Mouse (Mus musculus) testis, postnatal 10 days (tissue): Measurements from ENCODE around the gene Txnrd1.
A peak's percentile ranks its signal among the peaks of the same experiment; 100 is the strongest.

Source experiments
- DNase-seq: peaks from one replicate; pipeline ENCODE4 v3.0.0; 2021; ENCODE audit warnings: low spot score

Txnrd1 gene

DNA sequence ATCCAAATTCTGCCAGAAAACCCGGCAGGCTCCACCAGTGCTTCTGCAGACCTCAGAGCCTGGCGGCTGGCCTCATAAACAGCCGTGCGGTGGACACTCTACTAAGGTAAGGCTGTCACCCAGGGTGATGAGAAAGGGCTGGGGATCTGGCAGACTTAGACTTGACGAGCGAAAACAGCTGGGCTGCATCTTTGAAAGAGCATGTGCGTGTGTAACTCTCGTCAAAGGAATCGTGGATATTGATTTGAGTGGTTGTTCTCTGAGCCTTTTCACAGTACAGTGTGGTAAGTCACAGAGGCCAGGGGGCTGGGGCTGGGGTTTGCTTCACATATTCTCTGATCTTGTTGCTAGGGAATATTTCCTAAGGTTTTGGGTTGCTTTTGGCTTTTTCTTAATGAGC is at the start of gene Txnrd1:
Txnrd1 (plus strand) TSS at position 26 of the 400 bp plus-strand sequence.
- DNase-seq, result no peak

DNA sequence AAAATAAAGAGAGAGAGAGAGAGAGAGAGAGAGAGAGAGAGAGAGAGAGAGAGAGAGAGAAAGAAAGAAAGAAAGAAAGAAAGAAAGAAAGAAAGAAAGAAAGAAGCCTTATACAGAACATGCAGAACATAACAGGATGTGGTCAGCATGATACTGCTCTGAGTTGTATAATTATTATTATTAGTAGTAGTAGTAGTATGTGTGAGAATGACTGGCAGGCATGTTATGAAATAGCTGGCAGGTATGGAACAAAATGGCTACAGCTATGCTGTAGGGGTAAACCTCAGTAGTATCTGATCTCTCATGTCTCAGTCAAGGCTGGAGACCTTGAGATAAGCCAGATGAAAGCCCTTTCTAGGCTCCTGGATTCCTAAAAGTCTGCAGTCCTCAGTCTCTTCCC is 44.6 kb upstream of the Txnrd1 start:
- DNase-seq, result no peak

DNA sequence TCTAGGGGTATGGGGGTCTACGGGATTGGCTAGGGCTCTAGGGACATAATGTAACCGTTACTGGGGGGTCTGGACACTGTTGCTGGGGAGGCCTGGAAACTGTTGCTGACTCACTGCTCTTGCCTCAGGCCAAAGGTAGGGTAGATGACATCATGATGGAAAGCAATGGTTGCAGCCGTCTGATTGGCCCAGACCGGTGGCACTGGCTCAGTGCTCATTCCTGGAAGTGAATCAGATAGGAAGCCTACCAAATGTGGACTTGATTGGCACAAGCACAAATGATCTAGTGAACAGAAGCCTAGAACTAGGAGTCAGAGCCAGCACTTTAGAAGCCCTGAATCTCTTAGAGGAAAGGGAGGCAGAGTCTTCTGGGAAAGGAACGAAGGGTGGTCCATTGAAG is 43.2 kb upstream of the Txnrd1 start:
- no peak for DNase-seq

DNA sequence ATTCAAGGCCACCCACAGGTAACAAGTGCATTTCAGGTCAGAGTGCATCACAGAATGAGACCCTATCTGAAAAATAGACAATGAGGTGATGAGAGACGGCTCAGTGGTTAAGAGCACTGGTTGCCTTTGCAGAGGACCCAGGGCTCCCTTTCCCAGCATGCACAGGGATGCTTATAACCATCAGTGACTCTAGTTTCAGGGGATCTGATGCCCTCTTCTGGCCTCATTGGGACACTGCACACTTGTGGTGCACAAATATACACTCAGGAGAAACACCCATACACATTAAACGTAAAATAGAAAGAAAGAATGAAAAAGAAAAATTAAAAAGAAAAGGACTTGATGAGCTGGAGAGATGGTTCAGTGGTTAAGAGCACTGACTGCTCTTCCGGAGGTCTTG is 42.0 kb upstream of the Txnrd1 start:
- DNase-seq, result no peak

DNA sequence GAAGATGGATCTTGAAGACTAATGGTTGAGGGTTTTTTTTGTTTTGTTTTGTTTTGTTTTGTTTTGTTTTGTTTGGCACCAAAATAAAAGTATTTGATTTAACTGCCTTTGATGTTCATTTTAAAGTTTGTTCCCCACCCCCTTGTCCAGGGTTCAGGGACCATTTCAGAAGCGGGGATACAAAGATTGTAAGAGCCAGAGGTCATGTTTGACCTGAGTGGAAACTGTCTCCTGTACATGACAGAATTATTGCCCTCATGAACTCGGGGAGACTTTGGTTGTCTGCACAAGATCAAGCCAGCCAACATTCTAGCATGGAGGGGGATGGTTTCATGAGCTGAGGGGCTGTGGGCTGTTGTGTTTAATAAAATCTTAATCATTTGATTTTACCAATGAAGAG is 41.4 kb upstream of the Txnrd1 start:
- DNase-seq, result no peak

DNA sequence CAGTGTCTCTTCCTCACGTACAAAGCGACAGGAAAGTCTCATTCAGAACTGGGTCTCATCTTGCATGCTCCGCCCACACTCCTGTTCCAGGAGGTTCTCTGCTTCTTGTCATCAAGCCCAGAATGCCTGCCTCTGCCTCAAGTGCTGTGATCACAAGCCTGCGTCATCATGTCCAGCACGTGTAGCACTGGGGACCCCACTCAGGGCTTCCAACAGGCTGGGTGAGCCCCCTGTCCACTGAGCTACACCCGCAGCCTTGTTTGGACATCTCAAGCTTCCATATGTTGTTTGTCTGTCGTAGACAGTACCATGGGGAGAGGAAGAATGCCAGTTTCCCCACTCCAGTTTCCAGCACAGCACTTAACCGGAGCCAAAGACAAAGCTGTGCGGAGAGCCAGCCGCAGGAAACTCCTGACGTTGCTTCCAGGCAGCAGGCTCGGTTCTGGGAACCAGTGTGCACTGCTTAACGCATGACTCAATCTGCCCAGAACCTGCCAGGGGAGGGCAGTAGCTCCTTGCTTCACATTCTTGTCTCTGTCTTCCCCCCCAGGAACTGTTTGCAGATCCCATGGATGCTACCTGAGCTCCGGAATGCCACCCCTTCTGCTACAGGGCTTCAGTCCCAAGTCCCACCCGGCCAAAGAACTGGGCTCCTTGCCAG is 38.5 kb upstream of the Txnrd1 start:
- DNase-seq, result peak; percentile 54

DNA sequence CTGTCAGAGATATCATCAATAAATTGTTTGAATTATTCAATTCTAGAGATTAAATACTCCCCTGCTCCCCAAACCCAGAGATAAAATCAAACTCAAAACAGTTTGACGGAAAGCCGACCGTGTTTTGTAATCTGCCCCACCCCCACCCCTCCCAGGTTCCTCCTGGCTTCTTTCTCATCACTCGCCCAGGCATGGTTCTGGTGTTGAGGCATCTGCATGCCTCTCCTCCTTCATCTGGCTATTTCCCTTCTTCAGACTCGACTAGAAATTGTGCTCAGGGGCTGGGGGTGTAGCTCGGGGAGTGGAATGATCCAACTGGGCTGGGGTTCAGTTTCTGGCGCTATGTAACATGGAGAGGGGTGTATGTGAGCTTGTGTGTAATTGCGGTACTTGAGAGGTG is 38.0 kb upstream of the Txnrd1 start:
- DNase-seq, result no peak

DNA sequence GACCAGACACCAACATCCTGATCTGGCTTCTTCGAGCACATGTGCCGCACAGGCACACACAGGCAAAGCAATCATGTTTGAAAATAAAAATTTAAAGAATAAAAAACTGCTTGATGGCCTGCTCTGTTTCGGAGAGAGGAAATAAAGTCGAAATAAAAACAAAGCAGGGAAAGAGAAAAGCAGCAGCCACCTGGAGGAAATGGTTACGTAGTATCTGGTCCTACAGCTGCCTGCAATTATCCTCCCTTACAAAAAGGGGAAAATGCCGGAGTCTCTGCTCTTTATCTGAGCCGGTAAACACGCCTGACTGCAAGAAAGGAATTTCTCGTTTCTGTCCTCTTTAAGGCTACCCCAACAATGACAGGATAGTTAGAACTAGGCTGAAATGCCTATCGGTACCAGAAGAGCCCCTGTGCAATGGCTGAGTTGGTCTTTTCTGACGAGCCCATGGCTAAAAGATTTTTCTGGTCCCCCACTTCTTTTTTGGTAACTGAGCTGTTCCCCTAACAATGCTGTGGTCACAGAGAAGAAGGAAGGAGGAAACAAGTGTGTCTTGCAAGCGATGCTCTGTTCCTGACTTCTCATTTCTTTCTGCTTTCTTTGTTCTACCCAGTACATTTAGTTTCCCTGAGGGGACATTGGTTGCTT is 37.2 kb upstream of the Txnrd1 start:
- no peak for DNase-seq

DNA sequence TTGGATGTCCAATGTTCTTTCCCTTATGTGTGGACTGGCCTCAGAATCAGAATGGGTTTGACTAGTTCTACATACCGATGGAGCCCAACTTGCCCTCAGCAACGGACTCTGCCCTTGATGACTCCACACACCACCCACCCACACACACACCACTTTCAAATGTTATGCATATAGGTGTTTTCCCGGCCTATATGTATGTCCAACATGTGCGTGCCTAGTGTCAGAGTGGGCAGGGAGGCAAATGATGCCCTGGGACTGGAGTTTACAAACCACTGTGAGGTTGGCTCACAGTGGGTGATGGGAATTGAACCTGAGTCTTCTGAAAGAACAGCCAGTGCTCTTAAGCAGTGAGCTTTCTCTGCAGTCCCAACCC is 36.6 kb upstream of the Txnrd1 start:
- no peak for DNase-seq

DNA sequence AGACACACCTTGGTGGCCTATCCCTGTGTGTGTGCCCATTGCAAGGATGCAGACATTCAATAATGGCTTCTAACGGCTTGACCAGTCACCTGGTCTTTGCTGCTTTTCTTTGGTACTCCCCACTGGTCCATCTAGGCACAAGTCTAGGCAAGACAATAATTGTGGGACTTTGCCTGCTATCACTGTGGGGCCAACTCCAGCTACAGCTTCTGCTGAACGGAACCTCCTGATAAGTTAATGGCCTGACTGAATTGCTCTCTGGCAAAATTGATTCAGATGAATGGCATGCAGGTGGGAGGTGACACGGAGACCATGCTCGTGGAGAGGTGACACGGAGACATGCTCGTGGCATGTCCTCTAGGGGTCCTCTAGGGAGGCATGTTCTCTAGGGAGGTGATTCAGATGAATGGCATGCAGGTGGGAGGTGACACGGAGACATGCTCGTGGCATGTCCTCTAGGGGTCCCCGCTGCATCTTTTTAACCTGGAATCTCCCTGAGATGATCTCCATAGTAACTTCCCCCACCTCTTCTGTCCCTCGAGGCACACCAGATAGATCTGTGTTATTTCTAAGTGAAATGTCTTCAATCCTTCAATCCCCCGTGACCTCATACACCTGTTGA is 35.3 kb upstream of the Txnrd1 start:
- DNase-seq, result no peak

DNA sequence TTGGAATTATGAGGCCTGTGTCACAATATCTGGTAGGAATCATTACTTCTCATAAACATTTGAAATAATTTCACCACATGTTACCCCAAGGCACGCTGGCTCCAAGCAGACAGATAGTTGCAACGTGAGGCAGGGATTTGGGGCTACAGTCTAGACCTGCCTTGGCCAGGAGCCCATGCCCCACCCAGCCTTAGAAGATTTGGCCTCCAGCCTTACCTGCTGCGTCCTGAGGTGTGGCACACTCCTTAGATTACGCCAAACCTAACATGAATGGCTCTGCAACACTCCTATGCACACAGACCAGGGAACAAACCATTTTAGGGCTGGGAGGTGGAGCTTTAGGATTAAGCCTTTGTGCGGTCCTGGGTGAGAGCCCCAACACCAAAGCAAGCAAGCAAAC is 33.7 kb upstream of the Txnrd1 start:
- DNase-seq, result no peak

DNA sequence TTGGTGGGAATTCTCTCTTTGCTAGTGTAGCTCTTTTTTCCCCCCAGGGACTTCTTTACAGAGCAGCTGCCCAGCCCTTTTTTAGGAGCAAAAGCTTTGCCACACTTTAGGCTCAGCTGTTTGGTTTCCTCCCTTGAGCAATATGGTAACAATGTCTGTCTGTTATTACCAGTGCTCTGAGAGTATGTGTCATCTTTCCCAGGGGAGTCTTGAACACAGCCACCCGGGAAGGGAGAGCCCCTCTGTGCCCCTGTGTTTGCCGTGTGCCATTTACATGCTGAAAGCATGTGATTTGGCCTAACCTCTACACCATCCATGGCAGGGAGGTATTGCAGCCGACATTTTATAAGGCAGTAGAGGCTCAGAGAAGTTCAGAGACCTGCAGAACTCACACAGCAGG is 29.4 kb upstream of the Txnrd1 start:
- DNase-seq, result no peak

DNA sequence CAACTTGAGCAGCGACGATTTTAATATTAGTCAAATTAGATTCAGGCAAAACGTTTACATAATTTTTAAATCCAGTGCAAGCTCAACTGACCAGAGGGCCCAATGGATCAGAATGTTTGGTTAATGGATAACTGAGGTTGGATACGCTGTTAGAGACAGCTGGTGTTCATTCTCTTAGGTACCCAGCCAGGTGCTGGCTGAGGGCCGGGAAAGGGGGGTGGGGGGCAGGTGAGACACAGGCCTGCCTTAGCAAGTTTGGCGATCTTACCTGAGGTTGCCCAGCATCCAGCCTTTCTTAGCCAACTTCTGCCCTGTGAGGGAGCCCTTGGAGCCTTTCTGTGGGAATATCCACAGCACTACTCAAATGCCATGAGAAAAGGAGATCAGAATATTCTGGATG is 28.6 kb upstream of the Txnrd1 start:
- no peak for DNase-seq

DNA sequence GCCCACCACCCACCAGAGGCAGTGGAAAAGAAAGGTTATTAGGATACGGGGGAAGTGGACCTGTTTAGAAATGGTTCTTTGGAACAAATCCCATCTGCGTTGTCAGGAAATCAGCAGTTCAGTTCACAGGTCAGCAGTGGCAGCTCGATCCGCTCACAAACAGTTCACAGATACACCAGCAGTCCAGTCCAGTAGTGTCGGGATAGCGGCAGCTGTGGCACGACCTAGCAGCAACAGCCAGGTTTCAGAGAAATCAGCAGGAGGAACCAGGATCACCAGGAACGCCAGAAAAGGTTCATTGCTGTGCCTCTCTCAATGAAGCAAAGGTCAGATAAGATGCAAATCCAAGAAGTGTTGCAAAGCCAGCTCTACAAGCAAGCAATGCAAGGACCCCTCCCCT is 27.3 kb upstream of the Txnrd1 start:
- no peak for DNase-seq

DNA sequence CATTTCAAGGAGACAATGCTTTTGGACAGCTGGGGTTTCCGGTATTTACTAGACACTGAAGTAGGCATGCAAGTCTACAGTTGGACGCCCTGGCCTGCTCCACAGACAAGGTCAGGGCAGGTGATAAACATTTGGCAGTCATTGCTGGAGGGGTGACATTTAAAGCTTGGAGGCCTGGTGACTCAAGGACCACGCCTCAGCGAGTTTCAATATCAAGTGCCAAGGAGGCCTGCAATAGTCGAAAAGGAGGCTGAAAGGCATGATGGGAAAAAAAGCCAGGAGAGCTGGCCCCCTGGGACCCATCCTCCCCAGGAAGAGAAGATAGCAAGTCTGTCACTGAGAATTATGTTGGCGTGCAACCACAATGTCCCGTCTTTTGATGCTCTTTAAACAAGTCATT is 26.5 kb upstream of the Txnrd1 start:
- DNase-seq, result no peak

DNA sequence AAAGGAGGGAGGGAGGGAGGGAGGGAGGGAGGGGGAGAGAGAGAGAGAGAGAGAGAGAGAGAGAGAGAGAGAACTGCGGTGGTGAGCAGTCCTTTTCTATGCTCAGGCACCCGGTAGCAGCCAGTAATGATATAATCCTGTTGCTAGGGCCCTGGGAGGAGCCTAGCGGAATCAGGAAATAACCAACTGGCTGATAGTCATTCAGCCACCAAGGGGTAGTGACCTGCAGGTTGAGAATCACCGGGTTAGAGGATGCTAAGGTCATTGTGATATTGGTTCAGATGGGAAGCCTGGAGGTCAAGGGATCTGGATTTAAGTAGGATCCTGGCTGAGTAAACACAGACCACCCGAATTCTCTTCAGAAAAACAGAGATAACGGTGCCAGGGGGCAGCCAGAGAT is 25.6 kb upstream of the Txnrd1 start:
- DNase-seq, result no peak

DNA sequence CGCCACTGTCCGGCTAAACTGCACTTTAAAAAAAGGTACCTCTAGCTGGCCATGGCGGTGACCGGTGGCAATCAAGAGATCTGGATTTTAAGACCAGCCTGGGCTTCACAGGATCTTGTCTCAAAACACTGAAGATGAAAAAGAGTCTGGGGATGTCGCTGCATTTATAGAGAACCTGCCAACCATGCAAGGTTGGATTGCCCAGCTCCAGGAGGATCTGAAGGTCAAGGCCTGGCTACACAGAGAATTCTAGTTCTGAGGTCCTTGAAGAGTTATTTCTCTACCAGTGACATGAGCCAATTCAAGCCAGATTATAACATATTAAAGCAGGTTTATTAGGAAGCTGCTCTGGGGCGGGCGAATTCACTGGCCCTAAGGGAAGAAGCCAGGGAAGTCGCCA is 24.9 kb upstream of the Txnrd1 start:
- DNase-seq, result no peak

DNA sequence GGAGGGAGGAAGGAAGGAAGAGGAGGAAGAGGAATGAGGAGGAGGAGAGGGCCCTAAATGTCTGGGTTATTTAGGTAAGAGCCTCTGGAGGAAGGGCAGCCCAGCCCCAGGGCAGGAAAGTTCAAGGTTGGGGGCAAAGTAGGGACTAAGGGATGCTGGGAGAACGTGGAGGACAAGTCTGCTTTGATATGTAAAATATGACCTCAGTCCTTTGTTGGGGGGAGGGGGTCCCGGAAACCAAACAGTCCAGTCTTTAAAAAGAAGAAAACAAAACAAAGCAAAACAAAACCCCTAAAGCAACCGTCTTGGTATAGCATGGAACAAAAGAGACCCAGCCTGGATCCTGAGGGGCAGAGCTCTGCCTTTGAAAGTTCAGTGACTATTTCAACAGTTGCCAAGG is 24.4 kb upstream of the Txnrd1 start:
- DNase-seq, result no peak

DNA sequence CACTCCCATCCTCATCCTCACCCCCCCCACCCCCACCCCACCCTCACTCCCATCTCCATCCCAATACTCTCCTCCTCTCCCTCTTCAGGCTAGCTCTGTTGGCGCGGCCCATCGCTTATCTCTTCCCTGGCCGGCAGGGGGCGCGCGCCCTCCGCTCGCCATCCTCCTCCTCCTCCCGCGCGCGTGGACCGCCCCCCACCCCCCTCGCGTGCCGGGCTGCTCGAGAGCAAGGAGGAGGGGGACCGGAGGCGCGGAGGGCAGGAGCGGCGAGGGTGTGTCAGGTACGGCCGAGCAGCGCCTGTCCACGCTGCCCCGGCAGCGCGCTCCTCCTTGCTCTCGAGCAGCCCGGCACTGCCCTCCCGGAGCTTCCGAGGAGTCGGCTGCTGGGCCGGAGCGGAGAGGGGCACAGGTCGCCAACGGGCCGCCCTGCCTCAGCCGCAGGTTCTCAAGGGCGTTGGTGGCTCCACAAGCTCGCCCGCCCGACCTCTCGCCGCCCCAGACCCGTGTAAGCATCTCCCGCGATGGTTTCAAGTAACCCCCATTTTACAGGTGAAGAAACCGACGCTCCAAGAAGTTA is 21.8 kb upstream of the Txnrd1 start:
- DNase-seq, result peak; percentile 89

DNA sequence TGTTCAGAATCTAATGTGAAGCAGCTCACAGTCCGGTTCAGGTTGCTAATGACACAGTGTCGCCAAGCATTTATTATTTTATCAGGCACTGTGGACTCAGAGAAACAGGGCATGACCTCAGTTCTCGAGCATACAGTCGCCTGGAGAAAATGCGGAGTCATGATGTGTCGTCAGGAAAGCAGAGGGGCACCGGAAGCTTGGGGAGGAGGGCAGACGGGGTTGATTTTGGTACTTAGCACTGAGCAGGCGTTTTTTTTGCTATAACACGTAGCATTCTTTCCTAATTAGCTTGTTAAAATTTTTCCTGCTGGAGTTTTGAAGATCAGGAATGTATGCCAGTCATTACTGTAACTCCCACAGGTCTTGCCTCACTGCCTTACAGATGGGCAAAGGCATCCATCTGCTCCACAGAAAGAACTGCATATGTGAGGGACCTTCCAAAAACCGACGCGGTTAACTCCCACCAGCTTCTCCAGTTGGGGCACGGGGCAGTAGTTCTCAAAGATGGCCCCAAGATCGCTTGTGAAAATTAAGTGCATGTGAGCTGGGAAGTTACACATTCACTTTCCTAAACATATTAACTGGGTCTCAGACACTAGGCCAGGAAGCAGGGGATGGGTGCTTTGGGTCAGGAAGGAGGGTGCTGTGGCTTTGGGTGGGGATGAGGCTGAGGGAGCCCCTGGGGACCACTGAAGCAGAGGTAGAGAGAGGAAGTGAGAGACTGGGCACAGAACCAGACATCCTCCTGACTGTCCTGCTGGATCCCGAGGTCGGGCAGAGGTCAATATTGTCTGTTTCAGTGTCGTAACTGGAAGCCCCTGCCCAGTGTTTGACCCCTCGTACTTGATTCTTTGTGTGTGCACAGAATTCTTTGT is 19.4 kb upstream of the Txnrd1 start:
- no peak for DNase-seq

DNA sequence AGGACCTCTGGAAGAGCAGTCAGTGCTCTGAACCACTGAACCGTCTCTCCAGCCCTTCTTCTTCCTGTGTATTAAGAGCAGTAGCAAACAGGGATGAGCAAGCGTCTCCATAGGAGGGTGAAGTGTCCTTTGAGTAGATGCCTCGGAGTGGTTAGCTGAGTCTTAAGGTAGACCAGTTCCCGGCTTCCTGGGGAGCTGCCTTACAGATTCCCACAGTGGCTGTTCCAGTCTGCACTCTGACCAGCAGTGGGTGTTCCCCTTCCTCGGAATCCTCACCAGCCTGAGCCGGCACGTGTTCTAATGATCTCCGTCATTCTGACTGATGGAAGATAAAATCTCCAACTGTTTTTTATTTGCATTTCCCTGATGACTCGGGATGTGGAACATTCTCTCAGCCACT is 17.3 kb upstream of the Txnrd1 start:
- no peak for DNase-seq

DNA sequence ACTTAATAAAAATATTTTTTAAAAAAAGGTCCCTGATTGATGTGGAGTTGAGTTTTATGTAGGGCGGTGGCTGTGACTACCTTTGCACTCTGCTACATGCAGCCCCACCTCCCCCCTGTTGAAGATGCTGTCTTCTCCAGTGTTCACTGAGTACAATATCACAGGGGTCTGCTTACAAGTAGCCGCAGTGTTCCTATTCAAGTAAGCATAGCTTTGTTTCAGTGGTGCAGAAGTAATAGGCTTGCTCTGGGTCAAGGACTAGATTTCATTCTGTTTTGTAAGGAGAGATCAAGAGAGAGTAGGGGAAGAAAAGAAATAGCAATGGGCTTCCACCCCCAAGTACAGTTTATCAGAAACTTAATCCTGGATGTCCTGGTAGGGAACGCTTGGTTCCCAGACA is 16.2 kb upstream of the Txnrd1 start:
- DNase-seq, result no peak

DNA sequence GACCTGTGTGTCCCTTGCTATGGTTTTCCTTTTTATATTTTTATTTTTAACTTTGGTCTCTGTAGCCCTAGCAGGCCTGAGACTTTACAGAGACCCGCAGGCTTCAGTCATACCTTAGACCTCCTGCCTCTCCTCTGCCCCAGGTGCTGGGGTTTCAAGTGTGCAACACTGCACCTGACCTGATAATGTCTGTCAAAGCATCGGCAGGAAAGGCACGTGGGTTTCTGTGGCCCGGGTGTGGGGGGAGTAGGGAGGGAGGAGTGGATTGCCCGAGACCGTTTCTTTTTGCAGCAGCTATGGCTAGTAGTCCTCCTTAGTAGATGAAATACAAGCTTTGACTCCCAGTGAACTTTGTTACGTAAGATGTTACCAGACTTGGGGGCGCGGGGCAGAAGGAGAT is 15.8 kb upstream of the Txnrd1 start:
- no peak for DNase-seq
